Mouse (Mus musculus) G1E (cell line): ENCODE measurements at regions not wholly inside any gene's neighbourhood (a gene's known extent, or its start where the extent isn't known, plus 50 kb on each side); places are given as distances from the start of the nearest gene placed in this dataset.

Experiments
- ATAC-seq: 2 replicates; pipeline ENCODE4 v1.8.0; 2016; ENCODE audit warnings: mild to moderate bottlenecking; ENCODE audit not compliant: insufficient number of reproducible peaks, poor library complexity, low FRiP score, severe bottlenecking; ENCODE audit errors: extremely low read depth
- DNase-seq: peaks from one replicate; pipeline ENCODE4 v3.0.0; 2012; ENCODE audit warnings: low spot score
- H3K27me3 ChIP-seq: 2 replicates; pipeline ENCODE4 v1.6.1; 2012; ENCODE audit warnings: mild to moderate bottlenecking, low read length, inconsistent platforms; ENCODE audit not compliant: insufficient read depth
- H3K36me3 ChIP-seq: replicated peaks from 2 replicates; pipeline ENCODE3; 2012; ENCODE audit warnings: mild to moderate bottlenecking, inconsistent platforms
- H3K4me1 ChIP-seq: 2 replicates; pipeline ENCODE4 v1.6.1; 2012; ENCODE audit warnings: low read depth, low read length, inconsistent platforms, mixed read lengths; ENCODE audit not compliant: insufficient read depth
- H3K4me3 ChIP-seq: 2 replicates; pipeline ENCODE4 v1.5.1; 2012; ENCODE audit warnings: low read depth, mild to moderate bottlenecking, inconsistent platforms, low read length, moderate library complexity, mixed read lengths
- H3K9me3 ChIP-seq: replicated peaks from 2 replicates; pipeline ENCODE4 v1.6.1; 2012; ENCODE audit warnings: inconsistent platforms
- CTCF ChIP-seq: IDR thresholded peaks from 2 replicates; pipeline ENCODE4 v1.5.1; 2012; ENCODE audit warnings: low read depth, low read length, inconsistent platforms, mixed read lengths
- POLR2AphosphoS5 ChIP-seq: IDR thresholded peaks from 2 replicates; pipeline ENCODE4 v1.6.1; 2012; ENCODE audit warnings: low read depth, low read length, inconsistent platforms; ENCODE audit not compliant: insufficient replicate concordance

DNA sequence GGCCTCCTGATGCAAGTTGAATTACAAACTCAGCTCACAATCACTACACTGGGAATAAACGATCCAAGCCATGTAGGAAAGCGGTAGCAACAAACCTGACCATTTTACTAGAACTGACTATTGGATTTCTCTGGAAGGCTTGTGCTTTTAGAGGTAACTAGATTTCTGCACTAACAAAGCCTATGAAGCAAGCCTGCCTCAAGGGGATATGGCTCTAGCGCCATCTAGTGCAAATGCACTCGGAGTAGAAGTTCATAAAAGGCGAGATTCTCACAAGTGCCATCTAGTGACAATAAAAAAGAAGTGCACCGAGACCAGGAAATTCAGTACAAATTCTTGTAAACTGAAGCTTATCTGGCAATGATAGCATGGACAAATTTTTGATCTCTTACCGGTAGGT is 364.9 kb upstream of the Fmr1 start:
- Histone ChIP-seq H3K9me3 (no peaks in the 10 kb centered on the region), H3K36me3 (no peaks in the 10 kb centered on the region), H3K27me3 (no peaks in the 10 kb centered on the region), H3K4me1 (no peaks in the 10 kb centered on the region), H3K4me3 (no peak overlapping the region)
- DNase-seq (peak; percentile 1), ATAC-seq (peak; percentile 57)
- TF ChIP-seq POLR2AphosphoS5 (no peak), CTCF (peak; percentile 35; the same call in 1 of the 2 replicates)
